ENCODE assay signal across 8 mouse cellular contexts in the genomic region with DNA sequence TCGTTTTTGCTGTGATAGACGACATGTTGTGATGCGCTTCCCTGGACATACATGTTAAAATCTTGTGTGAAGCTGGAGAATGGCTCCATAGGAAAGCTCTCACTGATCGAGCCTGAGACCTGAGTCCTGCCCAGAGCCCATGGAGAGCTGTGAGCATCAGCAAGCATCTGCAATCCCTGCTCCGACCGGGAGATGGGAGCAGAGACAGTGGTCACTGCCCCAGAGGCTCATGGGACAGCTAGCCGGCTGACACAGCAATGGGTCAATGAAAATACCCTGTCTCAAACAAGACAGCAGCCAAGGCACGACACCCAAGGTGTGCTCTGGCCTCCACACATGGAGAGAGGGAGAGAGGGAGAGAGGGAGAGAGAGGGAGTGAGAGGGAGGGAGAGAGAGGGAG. TPM values are rescaled to one million over a fixed set of nuclear protein-coding genes. Genes with fewer than 3 reads are reported as not detected.
A peak's percentile ranks its signal among the peaks of the same experiment; 100 is the strongest.
DNase-seq lines count a peak whose midpoint lies in the region; ATAC-seq and TF ChIP-seq lines count a peak whose summit lies in the region.

No protein-coding gene starts in this region.

- H3K4me3 ChIP-seq in lung, embryonic 14.5 days (ENCODE audit: low read depth, low read length) = no peak overlapping the region
- no peak overlapping the region for H3K4me3 ChIP-seq in limb, embryonic 10.5 days
- H3K4me3 ChIP-seq in stomach, postnatal 0 days (ENCODE audit: low read depth, low read length) = no peak overlapping the region

- H3K9ac ChIP-seq in lung, embryonic 14.5 days = no peak overlapping the region
- no peak overlapping the region for H3K9ac ChIP-seq in stomach, postnatal 0 days (ENCODE audit: low read length)

- ATAC-seq in lung, embryonic 14.5 days (ENCODE audit: insufficient read depth) = no peak
- ATAC-seq in stomach, postnatal 0 days (ENCODE audit: low FRiP score, low TSS enrichment) = 0 out of 2 replicates have a peak, but pooled peaks have one; percentile 51
- no peak for ATAC-seq in granulocyte monocyte progenitor cell, adult 5-6 weeks (replicated peaks; ENCODE audit: poor library complexity, severe bottlenecking)

- H3K4me1 ChIP-seq in lung, embryonic 14.5 days (ENCODE audit: insufficient read depth) = peaks cover 4% of the 10 kb centered on the region; the same call in 1 of the 2 replicates
- peaks cover 44% of the 10 kb centered on the region for H3K4me1 ChIP-seq in limb, embryonic 10.5 days
- H3K4me1 ChIP-seq in stomach, postnatal 0 days (replicated peaks; ENCODE audit: control insufficient read depth, insufficient read depth) = no peaks in the 10 kb centered on the region

- peak; percentile 53 for TF ChIP-seq CTCF in lung, embryonic 14.5 days (IDR thresholded peaks at IDR 0.05; ENCODE audit: low read depth)
- peak; percentile 64 for TF ChIP-seq CTCF in stomach, postnatal 0 days (IDR thresholded peaks at IDR 0.05; ENCODE audit: low read depth)

- no peak overlapping the region for H3K27ac ChIP-seq in lung, embryonic 14.5 days (ENCODE audit: low read depth)
- H3K27ac ChIP-seq in limb, embryonic 10.5 days = peak overlapping the region; percentile 46; the same call in 1 of the 2 replicates
- H3K27ac ChIP-seq in stomach, postnatal 0 days (replicated peaks) = no peak overlapping the region

- DNase-seq in cerebellum, postnatal 25 days = peak; percentile 53 to 66
- no peak for DNase-seq in cerebellum, adult 8-10 months
- peak; percentile 63 for DNase-seq in lung, embryonic 14.5 days
- DNase-seq in lung, postnatal 25 days (ENCODE audit: low spot score) = no peak
- DNase-seq in limb, embryonic 10.5 days (ENCODE audit: low spot score) = no peak
- no peak for DNase-seq in stomach, postnatal 0 days (ENCODE audit: low spot score)
- no peak for DNase-seq in right cerebral cortex, adult 18-20 months

- H3K9me3 ChIP-seq in lung, embryonic 14.5 days (ENCODE audit: low read depth, low read length) = no peaks in the 10 kb centered on the region
- H3K9me3 ChIP-seq in limb, embryonic 10.5 days (replicated peaks) = no peaks in the 10 kb centered on the region
- no peaks in the 10 kb centered on the region for H3K9me3 ChIP-seq in stomach, postnatal 0 days (ENCODE audit: control insufficient read depth, low read length)

- no peaks in the 10 kb centered on the region for H3K36me3 ChIP-seq in lung, embryonic 14.5 days (ENCODE audit: insufficient read depth)
- no peaks in the 10 kb centered on the region for H3K36me3 ChIP-seq in limb, embryonic 10.5 days
- no peaks in the 10 kb centered on the region for H3K36me3 ChIP-seq in stomach, postnatal 0 days (ENCODE audit: control insufficient read depth, insufficient read depth, low read length)

- WGBS in lung, embryonic 14.5 days = 48% methylated on average over 8 of the region's 8 CpGs
- 58% methylated on average over 8 of the region's 8 CpGs for WGBS in limb, embryonic 10.5 days
- 52% methylated on average over 8 of the region's 8 CpGs for WGBS in stomach, postnatal 0 days

- no peaks in the 10 kb centered on the region for H3K27me3 ChIP-seq in lung, embryonic 14.5 days (ENCODE audit: insufficient read depth, low read length)
- H3K27me3 ChIP-seq in limb, embryonic 10.5 days (ENCODE audit: low read depth, poor library complexity, severe bottlenecking) = no peaks in the 10 kb centered on the region
- H3K27me3 ChIP-seq in stomach, postnatal 0 days (ENCODE audit: control insufficient read depth, insufficient read depth, low read length) = no peaks in the 10 kb centered on the region

- H3K4me2 ChIP-seq in lung, embryonic 14.5 days = no peak overlapping the region
- no peak overlapping the region for H3K4me2 ChIP-seq in stomach, postnatal 0 days (replicated peaks; ENCODE audit: low read depth)

- TF ChIP-seq EP300 in stomach, postnatal 0 days (optimal IDR thresholded peaks at IDR 0.05) = no peak

RNA-seq across cellular contexts. Expression of gene Phc2, which starts 26.6 kb away (rescaled TPM):
- polyA plus RNA-seq in lung, embryonic 14.5 days (2014; fragmentation: Nextera tagmentation; extraction: Ambion mirVana) = 99.0 and 107 TPM in 2 replicates
- 71.1 and 76.8 TPM in 2 replicates for polyA plus RNA-seq in limb, embryonic 10.5 days (2016; fragmentation: Nextera tagmentation; extraction: Ambion mirVana)
- 27.1 and 31.1 TPM in 2 replicates for polyA plus RNA-seq in stomach, postnatal 0 days (2015; fragmentation: Nextera tagmentation; extraction: Ambion mirVana)
- total RNA-seq in granulocyte monocyte progenitor cell, adult 5-6 weeks (2014; fragmentation: Nextera tagmentation) = 33.7 and 47.2 TPM in 2 replicates
- total RNA-seq in granulocyte monocyte progenitor cell, adult 5-6 weeks (2017) = 8.7 and 17.5 TPM in 2 replicates

Comparison
In these comparisons a context has a peak if more than half of its experiments do, and no peak if none do; other contexts are left out.
1. DNase-seq: peak in cerebellum, postnatal 25 days (2 of 2) and lung, embryonic 14.5 days (single experiment); none in cerebellum, adult 8-10 months (single experiment), lung, postnatal 25 days (single experiment), limb, embryonic 10.5 days (single experiment), stomach, postnatal 0 days (single experiment) and right cerebral cortex, adult 18-20 months (single experiment).